Mouse (Mus musculus): Measurements from ENCODE around the gene Maco1.
A peak's percentile ranks its signal among the peaks of the same experiment; 100 is the strongest.
"Not testable (repeated sequence)": the region's sequence is repeated elsewhere in the genome, so short reads cannot be mapped to it uniquely, and the experiment has no call there.

The Maco1 gene

GRCm38 (mm10) chr4:134814229-134814571 is 38.9 kb downstream of the Maco1 start:
- DNase-seq (ENCODE audit: extremely low read depth, low read depth) = no peak

- no peak for DNase-seq (ENCODE audit: extremely low read depth, low read depth)
Measured at GRCm38 (mm10) chr4:134813406-134814228, 39.5 kb downstream of the Maco1 start.

GRCm38 (mm10) chr4:134804765-134805164 is 48.4 kb downstream of the Maco1 start:
- DNase-seq (ENCODE audit: extremely low read depth, low read depth) = no peak

GRCm38 (mm10) chr4:134802765-134803164 is 50.4 kb downstream of the Maco1 start:
- no peak for DNase-seq (ENCODE audit: extremely low read depth, low read depth)

GRCm38 (mm10) chr4:134802155-134802554 is 51.0 kb downstream of the Maco1 start:
- no peak for DNase-seq (ENCODE audit: extremely low read depth, low read depth)

- DNase-seq (ENCODE audit: extremely low read depth, low read depth) = no peak
Measured at GRCm38 (mm10) chr4:134800693-134801092, 52.5 kb downstream of the Maco1 start.

GRCm38 (mm10) chr4:134800098-134800497 is 53.0 kb downstream of the Maco1 start:
- no peak for DNase-seq (ENCODE audit: extremely low read depth, low read depth)

- DNase-seq (ENCODE audit: extremely low read depth, low read depth) = peak; percentile 27
Measured at GRCm38 (mm10) chr4:134799272-134799671, 53.9 kb downstream of the Maco1 start.

GRCm38 (mm10) chr4:134798861-134799260 is 54.3 kb downstream of the Maco1 start:
- no peak for DNase-seq (ENCODE audit: extremely low read depth, low read depth)

GRCm38 (mm10) chr4:134797621-134798020 is 55.5 kb downstream of the Maco1 start:
- DNase-seq (ENCODE audit: extremely low read depth, low read depth) = no peak

- no peak for DNase-seq (ENCODE audit: extremely low read depth, low read depth)
Measured at GRCm38 (mm10) chr4:134796581-134797361, 56.4 kb downstream of the Maco1 start.

GRCm38 (mm10) chr4:134795819-134796485 is 57.2 kb downstream of the Maco1 start:
- no peak for DNase-seq (ENCODE audit: extremely low read depth, low read depth)

GRCm38 (mm10) chr4:134794959-134795358 is 58.2 kb downstream of the Maco1 start:
- not testable (repeated sequence) for DNase-seq (ENCODE audit: extremely low read depth, low read depth)

GRCm38 (mm10) chr4:134793213-134793956 is 59.8 kb downstream of the Maco1 start:
- DNase-seq (ENCODE audit: extremely low read depth, low read depth) = peak; percentile 54

- no peak for DNase-seq (ENCODE audit: extremely low read depth, low read depth)
Measured at GRCm38 (mm10) chr4:134791731-134792130, 61.4 kb downstream of the Maco1 start.

- DNase-seq (ENCODE audit: extremely low read depth, low read depth) = peak; percentile 86
Measured at GRCm38 (mm10) chr4:134786946-134787345, 66.2 kb downstream of the Maco1 start.

GRCm38 (mm10) chr4:134784701-134785100 is 68.4 kb downstream of the Maco1 start:
- DNase-seq (ENCODE audit: extremely low read depth, low read depth) = no peak

- DNase-seq (ENCODE audit: extremely low read depth, low read depth) = no peak
Measured at GRCm38 (mm10) chr4:134779136-134779934, 73.8 kb downstream of the Maco1 start.

- DNase-seq (ENCODE audit: extremely low read depth, low read depth) = no peak
Measured at GRCm38 (mm10) chr4:134776246-134776645, 76.9 kb downstream of the Maco1 start.

- DNase-seq (ENCODE audit: extremely low read depth, low read depth) = no peak
Measured at GRCm38 (mm10) chr4:134775234-134775944, 77.8 kb downstream of the Maco1 start.

Measured in MEL-GATA-1-ER (cell line).